In the genomic region with DNA sequence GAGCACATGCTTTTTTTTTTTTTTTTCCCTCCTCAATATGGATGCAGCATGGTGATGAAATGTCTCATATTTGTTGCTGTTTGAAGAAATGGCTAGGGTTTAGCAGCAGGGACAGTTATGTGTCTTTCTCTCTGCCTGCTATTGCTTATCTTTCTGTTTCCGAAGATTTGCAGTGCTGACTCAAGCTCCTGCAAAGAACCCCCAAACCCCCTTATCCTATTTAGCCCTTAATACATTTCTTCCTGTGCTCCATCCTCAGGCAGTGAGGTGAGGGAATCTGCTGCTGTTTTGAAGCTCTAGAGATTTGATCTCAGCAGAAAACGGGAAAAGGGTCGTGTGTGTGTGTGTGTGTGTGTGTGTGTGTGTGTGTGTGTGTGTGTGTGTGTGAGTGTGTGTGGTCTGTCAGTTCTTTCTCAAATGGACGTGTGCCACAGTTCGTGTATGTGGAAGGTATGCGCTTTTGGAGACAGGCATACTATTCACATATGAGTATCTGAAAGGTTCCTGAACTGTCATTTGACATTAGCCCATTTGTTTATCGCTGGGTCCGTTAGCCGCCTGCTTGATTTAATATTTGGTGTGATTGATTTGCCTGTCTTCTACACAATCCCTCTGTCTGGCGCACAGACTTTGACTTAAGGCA, we compare ENCODE assay signal across 8 mouse cellular contexts. TPM values are rescaled to one million over a fixed set of nuclear protein-coding genes. Genes with fewer than 3 reads are reported as not detected.
DNase-seq lines count a peak whose midpoint lies in the region; ATAC-seq lines count a peak whose summit lies in the region.
"Had no signal": no experiment of that assay in that cellular context is flagged by ENCODE, and none has a peak within 500 bp of the region (broad histone marks: within the 10 kb centered on the region; RNA-seq: fewer than 3 reads in every experiment).

No protein-coding gene starts in this region.

- peak overlapping the region; percentile 41 for H3K9ac ChIP-seq in neural tube, embryonic 11.5 days (ENCODE audit: low read length)
- peak overlapping the region; percentile 63 for H3K9ac ChIP-seq in hindbrain, embryonic 12.5 days
- H3K9ac ChIP-seq in liver, embryonic 13.5 days = no peak overlapping the region
- peak overlapping the region; percentile 7; the same call in 1 of the 2 replicates for H3K9ac ChIP-seq in stomach, embryonic 16.5 days (ENCODE audit: low read length)

- peak; percentile 20; the same call in 1 of the 2 replicates for ATAC-seq in neural tube, embryonic 11.5 days (ENCODE audit: insufficient read depth, low FRiP score, low TSS enrichment)
- peak; percentile 47 for ATAC-seq in hindbrain, embryonic 12.5 days (ENCODE audit: low FRiP score)
- ATAC-seq in liver, embryonic 13.5 days (ENCODE audit: low read depth) = no peak
- ATAC-seq in stomach, embryonic 16.5 days (ENCODE audit: insufficient read depth, low FRiP score) = no peak

- H3K4me1 ChIP-seq in neural tube, embryonic 11.5 days (ENCODE audit: control insufficient read depth, insufficient read depth, low read length) = no peaks in the 10 kb centered on the region
- peaks cover 8% of the 10 kb centered on the region for H3K4me1 ChIP-seq in hindbrain, embryonic 12.5 days
- H3K4me1 ChIP-seq in liver, embryonic 13.5 days (replicated peaks) = no peaks in the 10 kb centered on the region
- peaks cover 10% of the 10 kb centered on the region; the same call in 1 of the 2 replicates for H3K4me1 ChIP-seq in stomach, embryonic 16.5 days (ENCODE audit: control insufficient read depth, insufficient read depth, low read length)

- H3K27ac ChIP-seq in neural tube, embryonic 11.5 days (ENCODE audit: low read depth, low read length) = no peak overlapping the region
- H3K27ac ChIP-seq in hindbrain, embryonic 12.5 days = peak overlapping the region; percentile 86
- H3K27ac ChIP-seq in liver, embryonic 13.5 days = no peak overlapping the region
- H3K27ac ChIP-seq in stomach, embryonic 16.5 days (ENCODE audit: low read length) = no peak overlapping the region

- no peaks in the 10 kb centered on the region for H3K27me3 ChIP-seq in neural tube, embryonic 11.5 days (ENCODE audit: control insufficient read depth, insufficient read depth, low read length)
- no peaks in the 10 kb centered on the region for H3K27me3 ChIP-seq in hindbrain, embryonic 12.5 days
- H3K27me3 ChIP-seq in liver, embryonic 13.5 days = peaks cover 19% of the 10 kb centered on the region
- 0 out of 2 replicates have a peak, but pooled peaks cover 3% of the 10 kb centered on the region for H3K27me3 ChIP-seq in stomach, embryonic 16.5 days (ENCODE audit: control insufficient read depth, insufficient read depth, low read length)

- 15% methylated on average over 10 of the region's 10 CpGs for WGBS in neural tube, embryonic 11.5 days
- WGBS in hindbrain, embryonic 12.5 days = 8% methylated on average over 10 of the region's 10 CpGs
- 18% methylated on average over 10 of the region's 10 CpGs for WGBS in liver, embryonic 13.5 days (ENCODE audit: insufficient replicate concordance)
- WGBS in stomach, embryonic 16.5 days = 5% methylated on average over 10 of the region's 10 CpGs

- H3K4me2 ChIP-seq in neural tube, embryonic 11.5 days (ENCODE audit: low read depth) = peak overlapping the region; percentile 61
- peak overlapping the region; percentile 67 for H3K4me2 ChIP-seq in hindbrain, embryonic 12.5 days (replicated peaks)
- peak overlapping the region; percentile 42 for H3K4me2 ChIP-seq in liver, embryonic 13.5 days
- peak overlapping the region; percentile 50 for H3K4me2 ChIP-seq in stomach, embryonic 16.5 days (ENCODE audit: low read depth, low read length)

- H3K36me3 ChIP-seq in neural tube, embryonic 11.5 days (ENCODE audit: control insufficient read depth, insufficient read depth, low read length) = no peaks in the 10 kb centered on the region
- H3K36me3 ChIP-seq in hindbrain, embryonic 12.5 days = no peaks in the 10 kb centered on the region
- no peaks in the 10 kb centered on the region for H3K36me3 ChIP-seq in liver, embryonic 13.5 days
- H3K36me3 ChIP-seq in stomach, embryonic 16.5 days (ENCODE audit: control insufficient read depth, insufficient read depth, low read length) = no peaks in the 10 kb centered on the region

- DNase-seq in neural tube, embryonic 11.5 days (ENCODE audit: low spot score) = no peak
- DNase-seq in neural tube, embryonic 10.5 days (ENCODE audit: extremely low spot score, low spot score) = no peak
- no peak for DNase-seq in liver, embryonic 13.5 days
- DNase-seq in cerebellum, postnatal 36 days = no peak
- no peak for DNase-seq in adipocyte (ENCODE audit: low spot score)

- no peaks in the 10 kb centered on the region for H3K9me3 ChIP-seq in neural tube, embryonic 11.5 days (ENCODE audit: control insufficient read depth, low read length)
- no peaks in the 10 kb centered on the region for H3K9me3 ChIP-seq in hindbrain, embryonic 12.5 days (replicated peaks)
- H3K9me3 ChIP-seq in liver, embryonic 13.5 days (replicated peaks) = no peaks in the 10 kb centered on the region
- no peaks in the 10 kb centered on the region for H3K9me3 ChIP-seq in stomach, embryonic 16.5 days (replicated peaks; ENCODE audit: control insufficient read depth, low read length)
- H3K9me3 ChIP-seq: megakaryocyte, embryonic 14.5 days had no signal

- H3K4me3 ChIP-seq in neural tube, embryonic 11.5 days (ENCODE audit: low read depth, low read length) = peak overlapping the region; percentile 29
- H3K4me3 ChIP-seq in hindbrain, embryonic 12.5 days = peak overlapping the region; percentile 49
- H3K4me3 ChIP-seq in liver, embryonic 13.5 days (replicated peaks) = peak overlapping the region; percentile 25; the same call in 1 of the 2 replicates
- peak overlapping the region; percentile 39 for H3K4me3 ChIP-seq in stomach, embryonic 16.5 days (replicated peaks; ENCODE audit: low read length)

RNA-seq across cellular contexts. Expression of gene Slc4a10, which starts 0.7 kb away (rescaled TPM):
- 0.22 and 0.52 TPM in 2 replicates for polyA plus RNA-seq in neural tube, embryonic 11.5 days (2014; fragmentation: Nextera tagmentation; extraction: Ambion mirVana)
- polyA plus RNA-seq in hindbrain, embryonic 12.5 days (2016; fragmentation: Nextera tagmentation; extraction: Ambion mirVana) = 4.9 and 6.6 TPM in 2 replicates
- 0.02 and 0.03 TPM in 2 replicates for polyA plus RNA-seq in liver, embryonic 13.5 days (2015; fragmentation: Nextera tagmentation; extraction: Ambion mirVana)
- 0.17 and 0.21 TPM in 2 replicates for polyA plus RNA-seq in stomach, embryonic 16.5 days (2015; fragmentation: Nextera tagmentation; extraction: Ambion mirVana)

Comparison
In these comparisons a context has a peak if more than half of its experiments do, and no peak if none do; other contexts are left out.
1. ATAC-seq: peak in neural tube, embryonic 11.5 days (single experiment) and hindbrain, embryonic 12.5 days (single experiment); none in liver, embryonic 13.5 days (single experiment) and stomach, embryonic 16.5 days (single experiment).
2. Peak in every context shown above with its lines, with median percentiles within 50 percentile points of each other: H3K4me2 ChIP-seq and H3K4me3 ChIP-seq.